In the genomic region with DNA sequence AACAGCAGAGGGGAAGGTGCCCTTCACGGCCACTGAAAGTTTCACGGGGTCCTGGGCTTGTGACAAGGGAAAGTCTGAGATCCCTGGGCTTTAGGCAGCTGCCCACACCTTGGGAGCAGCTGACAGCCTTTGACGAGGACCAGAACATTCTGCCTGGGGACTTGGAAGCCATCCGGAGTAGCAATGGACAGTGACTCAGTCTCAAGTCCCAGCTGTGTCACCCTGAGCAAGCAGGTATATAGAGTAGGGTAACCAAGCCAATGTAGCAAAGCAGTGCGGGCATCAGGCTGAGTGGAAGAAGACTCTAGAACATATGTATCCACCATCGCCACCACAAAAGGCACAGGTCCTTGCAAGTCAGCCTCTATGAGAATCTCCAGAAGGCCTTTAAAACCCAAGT, we compare ENCODE assay signal across 18 mouse cellular contexts. TPM values are rescaled to one million over a fixed set of nuclear protein-coding genes. Genes with fewer than 3 reads are reported as not detected.
DNase-seq lines count a peak whose midpoint lies in the region; ATAC-seq and TF ChIP-seq lines count a peak whose summit lies in the region.
"Had no signal": no experiment of that assay in that cellular context is flagged by ENCODE, and none has a peak within 500 bp of the region (broad histone marks: within the 10 kb centered on the region; RNA-seq: fewer than 3 reads in every experiment).

No protein-coding gene starts in this region.

- peaks cover 17% of the 10 kb centered on the region for H3K4me1 ChIP-seq in kidney, embryonic 14.5 days (ENCODE audit: control insufficient read depth, insufficient read depth, low read length)
- H3K4me1 ChIP-seq in forebrain, embryonic 16.5 days (replicated peaks; ENCODE audit: control insufficient read depth, insufficient read depth, low read length): peaks cover 33% of the 10 kb centered on the region
- peaks cover 7% of the 10 kb centered on the region; the same call in 1 of the 2 replicates for H3K4me1 ChIP-seq in hindbrain, postnatal 0 days (ENCODE audit: insufficient read depth, low read length)
- peaks cover 24% of the 10 kb centered on the region for H3K4me1 ChIP-seq in neural tube, embryonic 14.5 days (ENCODE audit: control insufficient read depth, insufficient read depth, low read length)
- H3K4me1 ChIP-seq in heart, embryonic 12.5 days (replicated peaks): no peaks in the 10 kb centered on the region

- no peaks in the 10 kb centered on the region for H3K36me3 ChIP-seq in kidney, embryonic 14.5 days (ENCODE audit: control insufficient read depth, insufficient read depth, low read length)
- no peaks in the 10 kb centered on the region for H3K36me3 ChIP-seq in forebrain, embryonic 16.5 days (ENCODE audit: control insufficient read depth, insufficient read depth)
- no peaks in the 10 kb centered on the region for H3K36me3 ChIP-seq in hindbrain, postnatal 0 days (ENCODE audit: insufficient read depth, low read length)
- no peaks in the 10 kb centered on the region for H3K36me3 ChIP-seq in neural tube, embryonic 14.5 days (ENCODE audit: control insufficient read depth, insufficient read depth, low read length)
- H3K36me3 ChIP-seq in heart, embryonic 12.5 days: no peaks in the 10 kb centered on the region
- H3K36me3 ChIP-seq: embryonic facial prominence, embryonic 13.5 days; limb, embryonic 10.5 days had no signal

- no peaks in the 10 kb centered on the region; the same call in 1 of the 2 replicates for H3K27me3 ChIP-seq in kidney, embryonic 14.5 days (ENCODE audit: control insufficient read depth, insufficient read depth, low read length)
- H3K27me3 ChIP-seq in forebrain, embryonic 16.5 days (replicated peaks; ENCODE audit: control insufficient read depth, insufficient read depth, low read length): no peaks in the 10 kb centered on the region
- no peaks in the 10 kb centered on the region for H3K27me3 ChIP-seq in hindbrain, postnatal 0 days (ENCODE audit: insufficient read depth, low read length)
- H3K27me3 ChIP-seq in neural tube, embryonic 14.5 days (ENCODE audit: control insufficient read depth, insufficient read depth, low read length): no peaks in the 10 kb centered on the region
- peaks cover 44% of the 10 kb centered on the region for H3K27me3 ChIP-seq in heart, embryonic 12.5 days (replicated peaks)

- no peaks in the 10 kb centered on the region for H3K9me3 ChIP-seq in kidney, embryonic 14.5 days (ENCODE audit: control insufficient read depth, low read length)
- no peaks in the 10 kb centered on the region for H3K9me3 ChIP-seq in forebrain, embryonic 16.5 days (ENCODE audit: control insufficient read depth, low read length)
- H3K9me3 ChIP-seq in hindbrain, postnatal 0 days (ENCODE audit: low read length): no peaks in the 10 kb centered on the region
- H3K9me3 ChIP-seq in neural tube, embryonic 14.5 days (ENCODE audit: control insufficient read depth, low read length): no peaks in the 10 kb centered on the region
- no peaks in the 10 kb centered on the region; the same call in 1 of the 2 replicates for H3K9me3 ChIP-seq in heart, embryonic 12.5 days (replicated peaks)
- H3K9me3 ChIP-seq: embryonic facial prominence, embryonic 13.5 days; limb, embryonic 10.5 days had no signal

- peak; percentile 6; the same call in 1 of the 2 replicates for ATAC-seq in kidney, embryonic 14.5 days (ENCODE audit: low FRiP score, low TSS enrichment)
- no peak for ATAC-seq in forebrain, embryonic 16.5 days
- ATAC-seq in hindbrain, postnatal 0 days: no peak
- ATAC-seq in neural tube, embryonic 14.5 days (ENCODE audit: low read depth): no peak
- no peak for ATAC-seq in heart, embryonic 12.5 days (ENCODE audit: insufficient number of reproducible peaks, low FRiP score)

- no peak overlapping the region for H3K4me2 ChIP-seq in kidney, embryonic 14.5 days (replicated peaks; ENCODE audit: low read depth, low read length)
- no peak overlapping the region for H3K4me2 ChIP-seq in forebrain, embryonic 16.5 days (ENCODE audit: low read length)
- no peak overlapping the region for H3K4me2 ChIP-seq in hindbrain, postnatal 0 days (ENCODE audit: low read depth, low read length)
- H3K4me2 ChIP-seq in neural tube, embryonic 14.5 days (ENCODE audit: low read depth, low read length): 0 out of 2 replicates have a peak overlapping the region, but pooled peaks have one; percentile 3
- no peak overlapping the region for H3K4me2 ChIP-seq in heart, embryonic 12.5 days
- H3K4me2 ChIP-seq: embryonic facial prominence, embryonic 13.5 days; liver, embryonic 11.5 days had no signal

- no peak for DNase-seq in kidney, adult 8-10 months
- no peak for DNase-seq in hindbrain, postnatal 0 days (ENCODE audit: low spot score)
- DNase-seq in adrenal gland, postnatal 10 days: no peak
- DNase-seq: B cell, adult 2 months; cerebellum, adult 2 months; kidney, adult 9 months; lung, adult 2 months; lung, postnatal 36 days; right cerebral cortex, postnatal 4 days had no signal

- no peak overlapping the region for H3K9ac ChIP-seq in kidney, embryonic 14.5 days (ENCODE audit: low read depth, low read length)
- H3K9ac ChIP-seq in forebrain, embryonic 16.5 days (replicated peaks; ENCODE audit: low read depth, low read length): 0 out of 2 replicates have a peak overlapping the region, but pooled peaks have one; percentile 22
- no peak overlapping the region for H3K9ac ChIP-seq in hindbrain, postnatal 0 days (replicated peaks; ENCODE audit: low read length)
- no peak overlapping the region for H3K9ac ChIP-seq in neural tube, embryonic 14.5 days (replicated peaks; ENCODE audit: low read depth, low read length)
- no peak overlapping the region for H3K9ac ChIP-seq in heart, embryonic 12.5 days
- H3K9ac ChIP-seq: embryonic facial prominence, embryonic 13.5 days had no signal

- WGBS in kidney, embryonic 14.5 days: 43% methylated on average over 6 of the region's 6 CpGs
- WGBS in forebrain, embryonic 16.5 days: 62% methylated on average over 6 of the region's 6 CpGs
- 43% methylated on average over 6 of the region's 6 CpGs for WGBS in hindbrain, postnatal 0 days
- WGBS in neural tube, embryonic 14.5 days: 47% methylated on average over 6 of the region's 6 CpGs
- WGBS in heart, embryonic 12.5 days: 41% methylated on average over 6 of the region's 6 CpGs

- H3K4me3 ChIP-seq in kidney, embryonic 14.5 days (ENCODE audit: low read length): no peak overlapping the region
- no peak overlapping the region for H3K4me3 ChIP-seq in forebrain, embryonic 16.5 days (replicated peaks; ENCODE audit: low read length)
- no peak overlapping the region for H3K4me3 ChIP-seq in hindbrain, postnatal 0 days (ENCODE audit: low read length)
- H3K4me3 ChIP-seq in neural tube, embryonic 14.5 days (ENCODE audit: low read depth, low read length): no peak overlapping the region
- H3K4me3 ChIP-seq in heart, embryonic 12.5 days: no peak overlapping the region
- H3K4me3 ChIP-seq: embryonic facial prominence, embryonic 13.5 days; limb, embryonic 10.5 days had no signal

- TF ChIP-seq CTCF in hindbrain, postnatal 0 days (IDR thresholded peaks at IDR 0.05; ENCODE audit: low read depth): no peak

- no peak overlapping the region for H3K27ac ChIP-seq in kidney, embryonic 14.5 days (ENCODE audit: low read depth, low read length)
- peak overlapping the region; percentile 96 for H3K27ac ChIP-seq in forebrain, embryonic 16.5 days (ENCODE audit: low read length)
- H3K27ac ChIP-seq in hindbrain, postnatal 0 days: peak overlapping the region; percentile 83; the same call in 1 of the 2 replicates
- H3K27ac ChIP-seq in neural tube, embryonic 14.5 days (ENCODE audit: low read depth, low read length): peak overlapping the region; percentile 92
- no peak overlapping the region for H3K27ac ChIP-seq in heart, embryonic 12.5 days (ENCODE audit: poor library complexity, severe bottlenecking)
- H3K27ac ChIP-seq: embryonic facial prominence, embryonic 13.5 days; limb, embryonic 10.5 days had no signal

RNA-seq across cellular contexts. Expression of a gene that starts 18.6 kb away (rescaled TPM):
- polyA plus RNA-seq in kidney, embryonic 14.5 days (2014; fragmentation: Nextera tagmentation; extraction: Ambion mirVana): 0.03 TPM in 2 replicates
- polyA plus RNA-seq in forebrain, embryonic 16.5 days (2015; fragmentation: Nextera tagmentation; extraction: Ambion mirVana): 6.4 and 8.2 TPM in 2 replicates
- total RNA-seq in hindbrain, postnatal 0 days (2014; rRNA removed): 40.9 and 43.1 TPM in 2 replicates
- polyA plus RNA-seq in hindbrain, postnatal 0 days (2015; fragmentation: Nextera tagmentation; extraction: Ambion mirVana): 8.4 and 9.1 TPM in 2 replicates
- polyA plus RNA-seq in neural tube, embryonic 14.5 days (2014; fragmentation: Nextera tagmentation; extraction: Ambion mirVana): 4.1 and 6.8 TPM in 2 replicates
- not detected in 2 replicates for polyA plus RNA-seq in heart, embryonic 12.5 days (2016; fragmentation: Nextera tagmentation; extraction: Ambion mirVana)
- total RNA-seq in adrenal gland, postnatal 10 days (2021): 1 to 10 TPM; 2.5 to 2.9 TPM
- total RNA-seq: neutrophil, adult 5-6 weeks had no signal
- polyA plus RNA-seq: heart, embryonic 14.5 days; limb, embryonic 10.5 days; liver, embryonic 11.5 days had no signal

RNA-seq across cellular contexts. Expression of a gene that starts 36.1 kb away (rescaled TPM):
- 12.4 and 15.4 TPM in 2 replicates for polyA plus RNA-seq in kidney, embryonic 14.5 days (2014; fragmentation: Nextera tagmentation; extraction: Ambion mirVana)
- polyA plus RNA-seq in forebrain, embryonic 16.5 days (2015; fragmentation: Nextera tagmentation; extraction: Ambion mirVana): 58.1 and 67.0 TPM in 2 replicates
- total RNA-seq in hindbrain, postnatal 0 days (2014; rRNA removed): 12.7 and 15.2 TPM in 2 replicates
- polyA plus RNA-seq in hindbrain, postnatal 0 days (2015; fragmentation: Nextera tagmentation; extraction: Ambion mirVana): 16.6 and 17.9 TPM in 2 replicates
- 6.9 and 10.2 TPM in 2 replicates for polyA plus RNA-seq in neural tube, embryonic 14.5 days (2014; fragmentation: Nextera tagmentation; extraction: Ambion mirVana)
- polyA plus RNA-seq in heart, embryonic 12.5 days (2016; fragmentation: Nextera tagmentation; extraction: Ambion mirVana): 7.3 and 7.9 TPM in 2 replicates
- total RNA-seq in adrenal gland, postnatal 10 days (2021): 10 to 100 TPM; 15.5 to 17.7 TPM

Comparison
In these comparisons a context has a peak if more than half of its experiments do, and no peak if none do; other contexts are left out.
1. H3K27ac ChIP-seq: peak in forebrain, embryonic 16.5 days (single experiment), hindbrain, postnatal 0 days (single experiment) and neural tube, embryonic 14.5 days (single experiment); none in kidney, embryonic 14.5 days (single experiment) and heart, embryonic 12.5 days (single experiment).